Mouse (Mus musculus): ENCODE measurements around the gene Gm49358.
A peak's percentile ranks its signal among the peaks of the same experiment; 100 is the strongest.

The Gm49358 gene

GRCm38 (mm10) chr10:86846926-86847467 lies 83.2 kb downstream of the Gm49358 start:
- Histone ChIP-seq H3K4me3 (replicated peaks; ENCODE audit: low read length) (no peak overlapping the region), H3K4me1 (replicated peaks; ENCODE audit: low read depth, low read length) (no peaks in the 10 kb centered on the region), H3K9me3 (ENCODE audit: low read length) (peaks cover 12% of the 10 kb centered on the region), H3K27me3 (ENCODE audit: insufficient read depth, low read length) (no peaks in the 10 kb centered on the region), H3K36me3 (ENCODE audit: insufficient read depth, low read length) (no peaks in the 10 kb centered on the region)
- TF ChIP-seq CTCF (conservative IDR thresholded peaks at IDR 0.05; ENCODE audit: low read length) = no peak
- no peak for TF ChIP-seq NANOG (IDR thresholded peaks at IDR 0.05; ENCODE audit: borderline replicate concordance, low read length)
- no peak for TF ChIP-seq POU5F1 (IDR thresholded peaks at IDR 0.05; ENCODE audit: borderline replicate concordance, low read length)

DNA sequence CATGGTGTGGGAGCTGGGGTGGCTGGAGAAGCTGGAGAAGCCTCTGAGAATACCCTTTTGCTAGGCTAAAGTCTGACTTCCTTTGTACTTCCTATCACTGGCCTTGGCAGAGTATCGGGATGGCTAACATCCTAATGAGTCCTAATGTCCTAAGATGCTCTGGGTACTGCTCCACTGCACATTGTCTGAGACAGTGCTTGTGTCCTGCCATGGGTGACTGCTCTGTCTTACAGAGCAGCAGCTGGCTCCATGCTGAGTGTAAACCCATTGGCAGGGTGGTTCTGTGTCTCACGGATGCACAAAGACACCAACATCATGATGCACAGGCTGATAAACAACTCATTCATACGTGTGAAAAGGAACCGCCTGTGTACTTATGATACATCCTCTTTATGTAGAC lies 85.3 kb downstream of the Gm49358 start:
- H3K27me3 ChIP-seq (ENCODE audit: insufficient read depth, low read length) = no peaks in the 10 kb centered on the region
- H3K9me3 ChIP-seq (ENCODE audit: low read length) = peaks cover 12% of the 10 kb centered on the region
- no peaks in the 10 kb centered on the region for H3K36me3 ChIP-seq (ENCODE audit: insufficient read depth, low read length)
- H3K4me3 ChIP-seq (replicated peaks; ENCODE audit: low read length) = no peak overlapping the region
- no peaks in the 10 kb centered on the region for H3K4me1 ChIP-seq (replicated peaks; ENCODE audit: low read depth, low read length)
- TF ChIP-seq NANOG (IDR thresholded peaks at IDR 0.05; ENCODE audit: borderline replicate concordance, low read length) (no peak), POU5F1 (IDR thresholded peaks at IDR 0.05; ENCODE audit: borderline replicate concordance, low read length) (no peak), CTCF (conservative IDR thresholded peaks at IDR 0.05; ENCODE audit: low read length) (no peak)

GRCm38 (mm10) chr10:86849508-86849907 lies 85.7 kb downstream of the Gm49358 start:
- no peaks in the 10 kb centered on the region for H3K4me1 ChIP-seq (replicated peaks; ENCODE audit: low read depth, low read length)
- TF ChIP-seq POU5F1 (IDR thresholded peaks at IDR 0.05; ENCODE audit: borderline replicate concordance, low read length) = no peak
- TF ChIP-seq NANOG (IDR thresholded peaks at IDR 0.05; ENCODE audit: borderline replicate concordance, low read length) = no peak
- no peak for TF ChIP-seq CTCF (conservative IDR thresholded peaks at IDR 0.05; ENCODE audit: low read length)
- no peaks in the 10 kb centered on the region for H3K36me3 ChIP-seq (ENCODE audit: insufficient read depth, low read length)
- no peaks in the 10 kb centered on the region for H3K27me3 ChIP-seq (ENCODE audit: insufficient read depth, low read length)
- no peak overlapping the region for H3K4me3 ChIP-seq (replicated peaks; ENCODE audit: low read length)
- peaks cover 12% of the 10 kb centered on the region for H3K9me3 ChIP-seq (ENCODE audit: low read length)

DNA sequence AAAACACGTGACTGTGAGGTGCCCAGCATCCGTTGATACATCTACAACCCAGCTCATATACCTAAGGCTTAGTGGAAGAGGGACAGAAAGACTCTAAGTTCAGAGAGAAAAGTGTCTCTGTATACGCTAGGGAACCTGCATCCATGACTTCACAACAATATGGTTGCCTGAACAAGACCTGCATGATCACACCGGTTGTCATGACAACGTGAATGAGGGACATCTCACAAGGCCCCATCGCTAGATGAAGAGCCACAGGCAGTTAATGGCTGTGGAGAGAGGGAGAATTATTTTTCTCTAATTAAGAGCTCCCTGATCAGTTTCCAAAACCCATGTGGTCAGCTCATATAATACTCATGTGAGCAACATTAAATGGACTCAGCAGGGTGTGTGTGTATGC lies 88.4 kb downstream of the Gm49358 start:
- TF ChIP-seq CTCF (conservative IDR thresholded peaks at IDR 0.05; ENCODE audit: low read length) (no peak), NANOG (IDR thresholded peaks at IDR 0.05; ENCODE audit: borderline replicate concordance, low read length) (no peak), POU5F1 (IDR thresholded peaks at IDR 0.05; ENCODE audit: borderline replicate concordance, low read length) (no peak)
- H3K4me3 ChIP-seq (replicated peaks; ENCODE audit: low read length) = no peak overlapping the region
- peaks cover 12% of the 10 kb centered on the region for H3K9me3 ChIP-seq (ENCODE audit: low read length)
- H3K27me3 ChIP-seq (ENCODE audit: insufficient read depth, low read length) = no peaks in the 10 kb centered on the region
- no peaks in the 10 kb centered on the region for H3K4me1 ChIP-seq (replicated peaks; ENCODE audit: low read depth, low read length)
- no peaks in the 10 kb centered on the region for H3K36me3 ChIP-seq (ENCODE audit: insufficient read depth, low read length)

DNA sequence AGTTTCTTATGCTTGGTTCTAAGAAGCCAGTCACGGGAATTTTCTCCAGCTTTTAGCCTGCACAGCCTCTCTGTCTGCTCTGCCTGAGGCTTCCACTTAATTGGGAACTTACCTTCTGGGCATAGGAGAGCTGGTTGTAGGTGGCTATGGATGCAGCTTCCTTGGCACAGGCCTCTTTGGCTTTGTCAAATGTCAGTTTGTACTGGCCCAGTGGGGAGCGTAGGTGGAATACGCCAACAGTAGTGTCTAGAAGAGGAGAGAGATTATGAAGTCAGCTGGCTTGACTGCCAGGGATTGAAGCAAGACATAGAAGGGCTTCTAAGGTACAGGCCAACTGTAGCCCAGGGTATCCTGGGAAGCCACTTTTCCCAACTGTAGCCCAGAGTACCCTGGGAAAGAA lies 89.7 kb downstream of the Gm49358 start:
- no peaks in the 10 kb centered on the region for H3K4me1 ChIP-seq (replicated peaks; ENCODE audit: low read depth, low read length)
- TF ChIP-seq NANOG (IDR thresholded peaks at IDR 0.05; ENCODE audit: borderline replicate concordance, low read length) (no peak), CTCF (conservative IDR thresholded peaks at IDR 0.05; ENCODE audit: low read length) (no peak), POU5F1 (IDR thresholded peaks at IDR 0.05; ENCODE audit: borderline replicate concordance, low read length) (no peak)
- H3K27me3 ChIP-seq (ENCODE audit: insufficient read depth, low read length) = no peaks in the 10 kb centered on the region
- H3K9me3 ChIP-seq (ENCODE audit: low read length) = peaks cover 12% of the 10 kb centered on the region
- H3K36me3 ChIP-seq (ENCODE audit: insufficient read depth, low read length) = no peaks in the 10 kb centered on the region
- no peak overlapping the region for H3K4me3 ChIP-seq (replicated peaks; ENCODE audit: low read length)

DNA sequence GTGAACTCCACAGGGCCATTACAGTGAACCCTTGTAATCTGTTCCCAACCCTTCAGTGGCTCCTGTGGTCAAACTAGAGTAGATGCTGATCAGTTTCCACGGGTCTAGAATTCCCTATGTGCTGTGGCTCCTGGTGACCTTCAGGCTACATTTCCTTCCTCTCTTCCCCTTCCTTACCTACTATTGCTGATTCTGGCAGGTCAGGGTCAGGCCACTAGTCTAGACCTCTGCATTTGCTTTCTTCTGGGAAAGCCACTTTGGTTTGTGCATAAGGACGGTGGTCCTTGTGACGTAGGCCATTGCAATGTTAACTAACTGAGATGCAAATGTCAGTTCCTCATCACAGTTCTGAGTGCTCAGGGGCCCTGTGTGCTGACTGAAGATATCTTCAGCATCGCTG lies 96.6 kb downstream of the Gm49358 start:
- H3K4me1 ChIP-seq (replicated peaks; ENCODE audit: low read depth, low read length) = no peaks in the 10 kb centered on the region
- H3K36me3 ChIP-seq (ENCODE audit: insufficient read depth, low read length) = no peaks in the 10 kb centered on the region
- TF ChIP-seq CTCF (conservative IDR thresholded peaks at IDR 0.05; ENCODE audit: low read length) = no peak
- TF ChIP-seq POU5F1 (IDR thresholded peaks at IDR 0.05; ENCODE audit: borderline replicate concordance, low read length) = no peak
- no peak for TF ChIP-seq NANOG (IDR thresholded peaks at IDR 0.05; ENCODE audit: borderline replicate concordance, low read length)
- no peaks in the 10 kb centered on the region for H3K27me3 ChIP-seq (ENCODE audit: insufficient read depth, low read length)
- H3K4me3 ChIP-seq (replicated peaks; ENCODE audit: low read length) = no peak overlapping the region
- no peaks in the 10 kb centered on the region for H3K9me3 ChIP-seq (ENCODE audit: low read length)

DNA sequence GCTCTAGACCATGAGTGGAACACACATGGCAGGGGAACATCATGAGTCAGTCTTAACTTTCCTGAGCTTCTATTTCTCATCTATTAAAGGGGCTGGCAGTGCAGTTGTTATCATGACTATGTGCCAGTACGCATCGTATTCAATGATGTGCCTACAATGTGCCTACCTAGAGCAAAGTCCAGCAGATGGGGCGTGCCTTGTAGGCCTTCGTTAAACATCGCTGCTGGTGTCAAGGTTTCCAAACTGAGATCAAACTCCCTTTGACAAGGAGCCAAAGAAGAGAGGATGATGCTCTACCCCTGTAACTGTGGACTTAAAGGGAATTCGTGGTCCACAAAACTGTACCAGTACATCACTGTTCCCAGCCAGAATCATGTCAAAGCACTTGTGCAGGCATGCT lies 98.7 kb downstream of the Gm49358 start:
- no peaks in the 10 kb centered on the region for H3K4me1 ChIP-seq (replicated peaks; ENCODE audit: low read depth, low read length)
- no peak for TF ChIP-seq POU5F1 (IDR thresholded peaks at IDR 0.05; ENCODE audit: borderline replicate concordance, low read length)
- TF ChIP-seq NANOG (IDR thresholded peaks at IDR 0.05; ENCODE audit: borderline replicate concordance, low read length) = no peak
- no peak for TF ChIP-seq CTCF (conservative IDR thresholded peaks at IDR 0.05; ENCODE audit: low read length)
- no peaks in the 10 kb centered on the region for H3K9me3 ChIP-seq (ENCODE audit: low read length)
- H3K36me3 ChIP-seq (ENCODE audit: insufficient read depth, low read length) = no peaks in the 10 kb centered on the region
- no peak overlapping the region for H3K4me3 ChIP-seq (replicated peaks; ENCODE audit: low read length)
- H3K27me3 ChIP-seq (ENCODE audit: insufficient read depth, low read length) = no peaks in the 10 kb centered on the region

GRCm38 (mm10) chr10:86863429-86863828 lies 99.7 kb downstream of the Gm49358 start:
- H3K27me3 ChIP-seq (ENCODE audit: insufficient read depth, low read length) = no peaks in the 10 kb centered on the region
- no peaks in the 10 kb centered on the region for H3K4me1 ChIP-seq (replicated peaks; ENCODE audit: low read depth, low read length)
- no peaks in the 10 kb centered on the region for H3K36me3 ChIP-seq (ENCODE audit: insufficient read depth, low read length)
- TF ChIP-seq POU5F1 (IDR thresholded peaks at IDR 0.05; ENCODE audit: borderline replicate concordance, low read length) (no peak), CTCF (conservative IDR thresholded peaks at IDR 0.05; ENCODE audit: low read length) (peak; percentile 58), NANOG (IDR thresholded peaks at IDR 0.05; ENCODE audit: borderline replicate concordance, low read length) (no peak)
- H3K9me3 ChIP-seq (ENCODE audit: low read length) = no peaks in the 10 kb centered on the region
- H3K4me3 ChIP-seq (replicated peaks; ENCODE audit: low read length) = no peak overlapping the region

DNA sequence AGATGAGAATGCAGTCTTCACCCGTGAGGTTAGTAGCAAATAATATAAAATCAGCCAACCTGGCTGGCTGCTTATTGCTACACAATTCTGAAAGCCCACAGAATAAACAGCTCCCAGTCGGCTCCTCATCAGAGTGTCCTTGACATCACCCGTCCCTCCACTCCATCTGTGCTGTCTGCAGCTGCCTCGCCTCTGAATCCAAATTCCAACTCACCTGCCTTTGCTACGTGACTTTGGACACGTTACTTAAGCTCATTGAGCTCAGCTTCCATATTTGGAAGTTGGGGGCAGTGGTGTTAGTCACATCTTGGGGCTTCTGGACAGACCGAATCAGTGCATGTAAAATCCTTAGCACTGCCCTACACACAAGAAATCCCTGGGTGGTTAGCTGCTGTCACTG lies 108.3 kb downstream of the Gm49358 start:
- TF ChIP-seq NANOG (IDR thresholded peaks at IDR 0.05; ENCODE audit: borderline replicate concordance, low read length) (no peak), POU5F1 (IDR thresholded peaks at IDR 0.05; ENCODE audit: borderline replicate concordance, low read length) (no peak), CTCF (conservative IDR thresholded peaks at IDR 0.05; ENCODE audit: low read length) (no peak)
- H3K9me3 ChIP-seq (ENCODE audit: low read length) = no peaks in the 10 kb centered on the region
- no peak overlapping the region for H3K4me3 ChIP-seq (replicated peaks; ENCODE audit: low read length)
- H3K4me1 ChIP-seq (replicated peaks; ENCODE audit: low read depth, low read length) = no peaks in the 10 kb centered on the region
- no peaks in the 10 kb centered on the region for H3K36me3 ChIP-seq (ENCODE audit: insufficient read depth, low read length)
- no peaks in the 10 kb centered on the region for H3K27me3 ChIP-seq (ENCODE audit: insufficient read depth, low read length)

All from E14TG2a.4 (cell line).